Mouse (Mus musculus) activated CD4-positive, CD25-positive, alpha-beta regulatory T cell, adult 4 months (primary cell): Measurements from ENCODE around the gene Myo9b. TPM values are rescaled to one million over a fixed set of nuclear protein-coding genes. Genes with fewer than 3 reads are reported as not detected.

Source experiments
- ATAC-seq: one replicate; pipeline ENCODE4 v1.8.0; 2017
- polyA plus RNA-seq, 2 experiments: library from polyadenylated mRNA; unstranded; fragments of 100-300 nt; shearing (Covaris generic); gene quantifications; one replicate each; pipeline ENCODE4 v1.2.1; 2017

Gene Myo9b
- polyA plus RNA-seq, 2 experiments from 2014 or later: 18.3 to 18.5 TPM

DNA sequence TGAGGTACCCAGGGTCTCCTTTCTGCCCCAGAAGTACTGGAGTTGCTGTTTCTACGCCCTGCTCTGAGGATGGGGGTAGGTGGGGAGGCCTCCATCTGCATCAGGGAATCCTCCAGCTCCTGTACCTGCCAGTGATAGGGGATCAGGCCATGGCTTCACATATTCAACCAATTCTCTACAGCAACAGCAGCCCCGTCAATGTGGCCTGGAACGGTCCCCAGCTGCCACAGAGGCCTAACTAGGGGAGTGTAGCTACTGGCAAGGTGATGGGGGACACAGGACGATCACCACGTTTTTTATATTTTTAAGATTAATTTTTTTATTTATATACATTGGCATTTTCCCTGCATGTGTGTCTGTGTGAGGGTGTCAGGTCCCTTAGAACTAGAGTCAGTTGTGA, 119.9 kb downstream of the Myo9b start:
- ATAC-seq: no peak

DNA sequence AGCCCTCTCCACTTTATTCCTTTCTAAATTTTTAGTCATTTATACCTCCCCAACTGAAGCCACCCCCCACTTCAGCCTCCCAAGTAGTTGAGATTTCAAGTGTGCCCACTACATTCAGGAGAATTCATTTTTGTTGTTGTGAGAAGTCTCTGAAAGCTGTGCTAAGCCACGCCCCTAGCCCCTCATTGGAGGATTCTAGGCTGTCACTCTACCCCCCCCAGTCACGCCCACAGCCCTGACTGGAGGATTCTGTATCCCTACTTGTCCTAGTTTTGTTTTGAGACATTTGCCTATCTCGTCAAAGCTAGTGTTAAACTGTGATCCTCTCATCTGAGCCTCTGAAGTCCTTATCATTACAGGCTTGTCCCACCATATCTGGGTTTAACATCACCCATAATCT, 120.4 kb downstream of the Myo9b start:
- no peak for ATAC-seq

DNA sequence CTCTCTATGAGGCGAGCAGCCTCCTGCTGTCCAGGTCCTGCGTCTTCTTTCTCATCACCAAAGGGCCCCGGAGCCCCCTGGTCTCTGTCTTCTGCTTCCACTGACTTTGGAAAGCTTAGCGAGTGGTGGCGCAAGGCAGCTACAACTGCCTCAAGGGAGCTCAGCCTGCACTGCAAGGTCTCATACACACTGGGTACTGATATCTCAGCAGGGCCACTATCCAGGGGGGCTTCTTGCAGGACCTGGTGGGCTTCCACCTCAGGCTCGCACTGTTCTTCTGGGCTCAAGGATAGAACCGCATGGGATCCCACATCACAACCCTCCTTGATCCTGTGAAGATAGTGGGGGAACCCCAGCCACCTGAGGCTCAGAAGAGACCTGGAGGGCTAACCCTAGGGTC, 122.0 kb downstream of the Myo9b start:
- ATAC-seq: no peak

DNA sequence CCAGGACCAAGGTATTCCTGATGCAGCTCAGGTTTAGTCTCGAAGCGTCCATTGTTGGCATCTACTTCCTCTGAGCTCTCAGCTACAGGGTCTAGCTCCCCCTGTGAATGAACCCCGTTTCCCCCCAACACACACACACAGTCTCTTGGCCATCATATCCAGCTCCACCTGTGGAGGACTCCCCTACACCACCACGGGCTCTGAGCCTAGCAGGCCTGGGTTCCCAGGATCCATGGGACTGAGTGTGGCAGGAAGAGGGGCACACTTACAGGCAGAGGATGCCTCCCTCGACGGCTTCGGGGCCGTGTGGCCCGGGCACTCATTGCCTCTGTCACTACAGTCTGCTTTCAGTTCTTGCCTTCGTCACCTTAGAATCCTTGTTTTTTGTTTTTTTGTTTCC, 122.6 kb downstream of the Myo9b start:
- ATAC-seq: no peak

DNA sequence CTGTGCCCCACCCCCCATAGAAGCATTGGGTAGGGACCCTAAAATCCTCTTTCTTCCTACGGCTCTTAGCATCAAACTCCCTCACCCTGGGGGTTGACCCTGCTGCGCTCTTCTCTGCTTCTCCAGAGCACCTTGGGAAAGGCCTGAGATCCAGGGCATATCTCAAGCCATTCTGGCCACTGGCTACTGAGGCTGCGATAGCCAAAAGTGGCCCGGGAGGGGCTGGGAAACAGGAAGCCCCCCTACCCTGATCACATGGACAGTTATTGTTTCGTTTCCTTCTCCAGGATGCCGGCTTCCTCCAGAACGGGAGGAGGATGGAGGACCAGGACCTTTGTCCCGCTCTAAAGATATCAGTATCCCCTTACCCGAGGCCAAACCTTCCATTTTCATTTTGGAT, 123.1 kb downstream of the Myo9b start, which contains the start of gene Ushbp1:
Gene Ushbp1, minus strand, starts transcription at position 174 of the 400 bp plus-strand sequence.
- ATAC-seq: no peak

DNA sequence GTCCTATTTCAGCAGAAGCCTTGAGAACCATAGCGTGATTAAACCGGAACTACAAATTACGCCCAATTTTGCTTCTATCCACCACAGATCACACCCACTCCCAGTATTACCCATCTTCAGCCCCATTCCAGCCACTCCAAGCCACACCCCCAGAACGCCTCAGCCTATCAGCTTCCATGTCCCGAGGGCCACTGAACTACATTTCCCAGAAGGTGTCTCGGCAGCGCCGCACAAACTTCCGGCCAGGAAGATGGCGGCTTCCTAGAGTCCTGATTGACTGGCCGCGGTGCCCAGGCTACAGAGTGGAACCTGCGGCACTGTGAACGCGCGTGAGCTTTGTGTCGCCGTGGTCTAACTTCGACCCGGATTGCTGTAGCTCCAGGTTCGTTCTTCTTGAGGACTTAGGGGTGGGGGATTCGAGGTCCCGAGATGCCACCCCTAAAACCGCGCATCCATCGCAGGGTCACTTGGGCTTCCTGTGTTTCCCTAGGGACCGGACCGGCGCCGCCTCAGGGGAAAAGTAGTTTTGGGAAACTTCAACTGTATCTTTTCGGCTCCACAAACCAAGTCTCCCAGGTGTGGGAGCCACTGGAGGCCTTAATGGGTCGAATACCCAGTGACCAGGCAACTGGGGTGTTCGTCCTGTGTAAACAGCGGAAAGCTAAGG, 124.3 kb downstream of the Myo9b start, which contains the start of gene Babam1:
Gene Babam1, plus strand, starts transcription at position 223 of the 667 bp plus-strand sequence.
- ATAC-seq: peak; percentile 99

DNA sequence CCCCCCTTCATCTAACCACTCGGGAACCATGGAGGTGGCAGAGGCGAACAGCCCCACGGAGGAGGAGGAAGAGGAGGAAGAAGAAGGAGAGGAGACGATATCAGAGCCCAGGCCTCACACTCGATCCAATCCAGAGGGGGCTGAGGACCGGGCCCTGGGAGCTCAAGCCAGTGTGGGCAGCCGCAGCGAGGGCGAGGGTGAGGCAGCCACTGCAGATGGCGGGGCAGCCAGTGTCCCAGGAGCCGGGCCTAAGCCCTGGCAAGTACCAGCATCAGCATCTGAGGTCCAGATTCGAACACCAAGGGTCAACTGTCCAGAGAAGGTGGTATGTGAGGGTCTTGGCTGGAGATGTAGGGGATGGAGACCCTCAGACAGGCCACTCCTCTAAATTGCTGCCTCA, 125.2 kb downstream of the Myo9b start:
- ATAC-seq: no peak

DNA sequence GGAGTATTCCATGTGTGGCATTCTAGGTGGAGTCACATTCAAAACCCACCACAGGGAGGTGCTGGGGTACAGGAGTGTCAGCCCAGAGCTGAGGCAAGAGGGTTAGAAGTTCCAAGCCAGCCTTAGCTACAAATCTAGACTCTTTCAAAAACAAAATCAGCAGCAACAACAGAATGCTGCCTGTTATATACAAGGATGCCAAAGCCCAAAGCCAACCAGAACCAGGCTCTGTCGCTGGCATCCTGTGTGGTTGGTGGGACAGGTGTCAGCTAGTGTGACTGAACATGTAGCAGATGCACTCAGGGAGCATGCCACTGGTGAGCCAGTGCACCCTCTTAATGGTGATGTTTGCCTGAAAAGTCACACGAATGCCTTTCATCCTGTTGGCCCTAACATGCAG, 128.3 kb downstream of the Myo9b start:
- no peak for ATAC-seq

DNA sequence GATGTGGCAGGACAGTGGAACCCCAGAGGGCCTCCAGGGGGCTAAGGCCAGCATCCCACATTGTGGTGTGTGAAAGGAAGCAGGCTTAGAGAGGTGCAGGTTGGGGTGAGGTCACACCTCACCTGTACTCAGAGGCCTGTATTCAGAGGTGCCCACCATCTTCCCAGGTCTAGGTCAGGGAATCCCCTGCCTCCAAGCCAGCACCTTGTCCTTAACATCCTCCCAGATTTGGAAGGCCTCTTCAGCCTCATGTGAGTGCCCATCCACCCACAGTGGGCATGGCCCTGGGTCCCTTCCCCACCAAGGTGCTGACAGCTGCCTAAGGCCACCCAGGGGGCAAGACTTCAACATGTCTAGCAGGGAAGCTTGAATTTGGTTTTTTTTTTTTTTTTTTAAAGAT, 128.9 kb downstream of the Myo9b start:
- no peak for ATAC-seq

DNA sequence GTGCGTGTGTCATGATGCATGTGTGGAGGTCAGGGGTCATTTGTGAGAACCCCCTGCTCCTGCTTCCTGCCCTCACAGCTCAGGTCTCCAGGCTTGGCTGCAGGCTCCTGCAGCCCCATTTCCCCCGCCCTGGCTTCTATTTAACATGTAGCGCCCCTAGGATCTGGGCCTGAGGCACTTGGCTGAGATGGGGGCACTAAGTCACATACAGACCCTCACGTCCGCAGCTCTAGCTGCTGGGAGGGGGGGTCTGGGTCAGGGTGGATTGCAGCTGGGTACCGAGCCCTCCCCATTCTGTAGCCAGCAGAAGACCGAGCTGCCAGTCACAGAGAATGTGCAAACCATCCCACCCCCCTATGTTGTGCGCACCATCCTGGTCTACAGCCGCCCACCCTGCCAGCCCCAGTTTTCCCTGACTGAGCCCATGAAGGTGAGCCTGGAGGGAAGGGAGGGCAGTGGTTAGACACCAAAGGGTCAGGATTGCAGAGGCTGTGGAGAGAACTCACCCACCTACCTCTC, 130.0 kb downstream of the Myo9b start:
- no peak for ATAC-seq

DNA sequence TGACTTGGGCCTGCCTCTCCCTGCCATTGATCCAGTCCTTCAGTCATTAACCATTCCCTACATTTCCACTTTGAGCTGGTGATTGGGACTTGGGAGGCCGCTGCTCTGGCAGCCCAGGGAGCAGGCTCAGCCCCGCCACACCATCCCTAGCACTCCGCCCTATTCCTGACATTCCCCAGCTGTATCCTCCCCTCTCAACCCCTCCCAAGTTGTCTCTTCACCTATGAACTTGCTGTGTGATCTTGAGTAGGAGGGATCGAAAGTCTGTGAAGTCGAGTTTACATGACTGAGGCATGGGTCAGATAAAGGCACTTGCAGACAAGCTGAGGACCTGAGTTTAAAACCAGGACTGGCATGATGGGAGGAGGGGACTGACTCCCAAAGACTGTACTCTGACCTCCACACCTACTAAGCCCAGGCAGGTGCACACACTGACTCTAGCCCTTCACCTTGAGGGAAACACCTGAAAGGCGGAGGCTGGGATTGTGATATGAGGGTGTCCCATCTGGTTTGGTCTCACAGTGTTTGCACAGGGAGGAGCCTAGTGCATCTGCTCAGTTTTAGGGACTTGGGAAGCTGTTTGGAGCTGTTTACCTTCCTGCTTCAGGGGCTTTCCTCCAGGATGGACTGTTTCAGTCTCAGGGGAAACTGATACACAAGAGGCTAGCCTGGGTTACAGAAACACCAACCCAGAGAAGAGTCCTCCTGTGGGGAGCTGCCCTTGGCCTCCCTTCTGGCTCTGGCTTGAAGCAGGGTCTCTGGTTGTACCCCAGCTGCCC, 130.8 kb downstream of the Myo9b start:
- ATAC-seq: no peak

DNA sequence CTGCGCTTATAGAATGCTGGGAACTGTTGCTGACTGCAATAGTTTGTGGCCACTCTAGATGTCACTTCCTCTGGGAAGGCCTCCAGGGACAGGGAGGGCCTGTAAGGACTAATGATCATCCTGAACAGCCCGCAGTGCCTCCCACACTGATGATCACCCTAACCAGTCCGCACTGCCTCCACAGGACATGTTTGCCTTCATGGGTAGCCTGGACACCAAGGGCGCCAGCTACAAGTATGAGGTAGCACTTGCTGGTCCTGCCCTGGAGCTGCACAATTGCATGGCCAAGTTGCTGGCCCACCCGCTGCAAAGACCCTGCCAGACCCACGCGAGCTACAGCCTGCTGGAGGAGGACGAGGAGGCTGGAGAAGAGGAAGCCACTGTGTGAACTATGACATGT, 131.5 kb downstream of the Myo9b start:
- ATAC-seq: no peak

DNA sequence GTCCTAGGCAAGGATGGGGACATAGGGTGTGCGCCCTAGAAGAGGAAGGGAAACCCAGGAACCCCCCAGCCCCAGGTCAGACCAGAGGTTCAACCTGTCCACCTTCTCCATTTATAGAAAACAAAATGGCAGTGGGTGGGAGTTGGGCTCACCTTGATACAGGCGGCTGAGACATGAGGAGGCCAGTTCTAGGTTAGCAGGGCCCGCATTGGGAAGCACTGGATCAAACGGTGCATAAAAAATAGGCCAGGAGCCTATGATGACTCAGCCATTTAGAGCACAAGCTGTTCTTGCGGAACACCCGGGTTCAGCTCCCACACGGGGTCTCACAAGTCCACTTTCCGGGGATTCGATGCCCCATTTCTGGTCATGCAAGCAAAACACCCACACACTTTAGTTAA, 132.4 kb downstream of the Myo9b start:
- ATAC-seq: no peak

DNA sequence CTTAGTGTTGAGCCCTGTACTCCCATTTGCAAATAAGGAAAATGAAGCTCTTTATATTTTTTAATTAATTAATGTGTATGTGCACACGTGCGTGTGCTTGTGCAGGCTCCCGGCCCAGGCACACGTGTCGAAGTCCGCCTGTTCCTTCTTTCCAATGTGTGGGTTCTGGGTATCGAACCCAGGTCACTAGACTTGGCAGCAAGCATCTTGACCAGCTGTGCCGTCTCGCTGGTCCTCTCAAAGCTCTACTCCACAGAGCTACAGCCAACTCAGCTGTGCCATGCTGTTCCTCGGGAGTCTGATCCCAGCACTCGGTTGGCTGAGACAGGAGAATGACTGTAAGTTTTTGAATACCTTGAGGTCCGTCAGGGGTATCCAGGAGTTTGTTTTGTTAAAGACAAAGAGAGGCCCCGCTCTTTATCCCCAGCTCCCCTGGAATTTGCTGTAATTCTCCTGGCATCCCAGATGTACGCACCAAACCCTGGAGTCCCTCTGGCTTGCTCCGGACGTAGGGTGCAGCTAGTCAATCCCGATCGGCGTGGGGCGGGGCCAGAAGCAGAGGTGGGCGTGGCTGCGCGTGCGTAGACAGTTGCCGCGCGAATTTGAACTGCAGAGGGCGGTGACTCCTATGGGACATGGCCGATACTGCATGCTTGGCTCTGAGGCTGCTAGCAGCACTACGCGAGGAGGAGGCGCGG, 133.0 kb downstream of the Myo9b start, which contains the start of gene Ankle1:
Gene Ankle1, plus strand, starts transcription at position 610 of the 698 bp plus-strand sequence.
- peak; percentile 93 for ATAC-seq

DNA sequence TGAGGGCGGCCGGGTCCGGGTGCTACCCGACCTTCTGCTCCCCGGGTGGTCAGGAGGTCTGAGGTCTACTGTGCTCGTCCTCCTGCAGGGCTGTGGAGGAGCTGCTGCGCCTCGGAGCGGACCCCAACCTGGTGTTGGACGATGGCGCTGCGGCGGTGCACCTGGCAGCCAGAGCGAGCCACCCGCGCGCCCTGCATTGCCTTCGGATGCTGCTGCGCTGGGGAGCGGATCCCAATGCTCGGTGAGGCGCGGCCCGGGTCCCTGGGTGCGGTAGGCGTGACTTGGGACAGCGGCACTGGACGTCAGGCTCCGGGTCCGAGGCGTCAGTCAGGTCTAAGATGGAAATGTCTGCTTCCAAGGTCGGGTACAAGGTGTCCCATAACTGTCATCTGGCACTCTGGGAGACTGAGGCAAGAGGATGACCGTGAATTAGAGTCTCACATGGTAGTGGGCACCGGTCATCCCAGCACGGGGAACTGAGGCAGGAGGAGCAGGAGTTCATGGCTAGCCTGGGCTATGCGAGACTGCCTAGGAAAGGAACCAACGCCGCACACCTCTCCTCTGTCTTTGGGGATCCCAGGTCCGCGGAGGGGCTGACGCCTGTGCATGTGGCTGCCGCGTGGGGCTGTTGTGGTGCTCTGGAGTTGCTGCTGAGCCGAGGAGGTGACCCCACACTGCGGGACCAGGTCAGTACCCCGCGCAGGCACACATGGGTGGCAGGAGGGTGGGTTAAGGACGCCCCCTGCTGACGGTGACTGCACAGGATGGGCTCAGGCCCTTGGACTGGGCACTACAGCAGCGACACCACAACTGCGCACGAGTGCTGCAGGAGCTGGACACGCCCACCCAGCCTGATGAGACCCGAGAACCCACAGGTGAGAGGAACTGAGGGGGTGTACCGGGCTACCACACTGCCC, 133.8 kb downstream of the Myo9b start:
- ATAC-seq: peak; percentile 24

DNA sequence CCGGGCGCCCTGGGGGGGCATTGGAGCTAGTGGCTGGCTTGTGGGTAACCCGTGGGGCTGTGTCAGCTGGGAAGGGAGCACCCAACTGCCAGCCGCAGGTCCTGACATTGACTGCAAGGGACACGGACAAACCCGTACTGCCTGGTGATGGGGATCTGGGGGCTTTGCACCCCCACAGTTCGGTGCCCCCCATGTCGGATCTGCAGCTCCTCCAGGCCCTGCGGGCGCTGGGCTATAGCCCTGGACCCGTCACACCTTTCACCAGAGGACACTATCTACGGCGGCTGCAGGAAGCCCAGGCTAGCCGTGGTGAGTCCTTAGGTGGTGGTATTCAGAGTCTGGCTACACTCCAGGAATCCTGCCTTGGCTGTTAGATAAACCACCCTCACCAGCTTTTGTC, 134.9 kb downstream of the Myo9b start:
- no peak for ATAC-seq

DNA sequence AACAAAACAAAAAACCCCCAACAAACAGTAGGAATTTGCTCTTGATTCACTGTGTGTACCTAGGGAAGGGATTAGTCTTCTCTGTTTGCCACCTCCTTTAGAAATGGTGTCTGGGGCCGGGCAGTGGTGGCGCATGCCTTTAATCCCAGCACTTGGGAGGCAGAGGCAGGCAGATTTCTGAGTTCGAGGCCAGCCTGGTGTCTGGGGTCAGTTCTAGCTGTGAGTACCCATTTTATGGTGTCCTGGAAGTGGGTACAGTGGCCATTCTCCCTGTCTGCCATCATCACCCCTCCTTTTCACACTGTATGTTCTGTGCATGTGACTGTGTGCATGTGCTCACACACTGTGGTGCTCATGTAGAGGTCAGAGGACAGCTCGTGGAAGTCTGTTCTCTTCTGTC, 135.7 kb downstream of the Myo9b start:
- ATAC-seq: no peak

Other genes with a start within 250 kb of the Myo9b start
- gene Haus8, start 220 bp downstream of the Myo9b start, polyA plus RNA-seq: 10 to 100 TPM; 27.3 to 35.0 TPM
- gene Use1, start 94.1 kb downstream of the Myo9b start, polyA plus RNA-seq: 100 to 1,000 TPM; 302 to 322 TPM
- gene Ocel1, start 98.6 kb downstream of the Myo9b start, polyA plus RNA-seq: 1 to 10 TPM; 3.7 to 4.9 TPM
- gene Nr2f6, start 109.2 kb downstream of the Myo9b start, polyA plus RNA-seq: under 1 TPM in 1 of 2 experiments, not detected in 1; 0.45 TPM
- under 1 TPM in 1 of 2 experiments, not detected in 1; 0.28 TPM for gene Ushbp1, start 123.1 kb downstream of the Myo9b start, polyA plus RNA-seq
- gene Babam1, start 124.1 kb downstream of the Myo9b start, polyA plus RNA-seq: 10 to 100 TPM; 59.2 to 67.9 TPM
- 1 to 10 TPM; 1.7 to 2.4 TPM for gene Ankle1, start 133.3 kb downstream of the Myo9b start, polyA plus RNA-seq
- gene Abhd8, start 190.9 kb downstream of the Myo9b start, polyA plus RNA-seq: 10 to 100 TPM; 24.7 to 29.0 TPM
- 100 to 1,000 TPM in 1 of 2 experiments, 10 to 100 TPM in 1; 70.3 to 101 TPM for gene Mrpl34, start 192.2 kb downstream of the Myo9b start, polyA plus RNA-seq
- 10 to 100 TPM; 26.8 to 30.6 TPM for gene Dda1, start 196.5 kb downstream of the Myo9b start, polyA plus RNA-seq
- under 1 TPM in 1 of 2 experiments, not detected in 1; 0.24 TPM for gene Ano8, start 213.2 kb downstream of the Myo9b start, polyA plus RNA-seq
- 1 to 10 TPM; 3.9 to 5.1 TPM for gene Gtpbp3, start 215.4 kb downstream of the Myo9b start, polyA plus RNA-seq
- gene Plvap, start 239.0 kb downstream of the Myo9b start, polyA plus RNA-seq: not detected